Mouse (Mus musculus) myocyte (in vitro differentiated cells): Measurements from ENCODE around the gene Mrpl20.

Source experiments
- E2F4 ChIP-seq: IDR thresholded peaks from one replicate; pipeline ENCODE4 v1.6.1; 2011; ENCODE audit warnings: mild to moderate bottlenecking, control low read depth, moderate library complexity; ENCODE audit not compliant: insufficient read depth
- MAX ChIP-seq: IDR thresholded peaks from one replicate; pipeline ENCODE4 v1.6.1; 2011; ENCODE audit warnings: low read depth, mild to moderate bottlenecking, control low read depth
- MYOD1 ChIP-seq, 3 experiments: IDR thresholded peaks; one replicate each; pipeline ENCODE4 v1.6.1; 2011; ENCODE audit warnings: control low read depth in 2 of 3, low read depth in 2 of 3, mild to moderate bottlenecking in 2 of 3, moderate library complexity in 1 of 3; ENCODE audit not compliant: insufficient read length in 2 of 3, control insufficient read depth in 1 of 3
- POLR2A ChIP-seq: IDR thresholded peaks from one replicate; pipeline ENCODE4 v1.6.1; 2011; ENCODE audit warnings: low read depth, mild to moderate bottlenecking, control low read depth, moderate library complexity; ENCODE audit not compliant: insufficient read length
- POLR2AphosphoS2 ChIP-seq: IDR thresholded peaks from one replicate; pipeline ENCODE4 v1.6.1; 2011; ENCODE audit warnings: low read depth, control low read depth; ENCODE audit not compliant: insufficient read length
- REST ChIP-seq: IDR thresholded peaks from one replicate; pipeline ENCODE4 v1.6.1; 2011; ENCODE audit warnings: mild to moderate bottlenecking, control low read depth, moderate library complexity; ENCODE audit not compliant: insufficient read depth, insufficient read length
- SRF ChIP-seq: IDR thresholded peaks from one replicate; pipeline ENCODE4 v1.6.1; 2011; ENCODE audit warnings: low read depth; ENCODE audit not compliant: control insufficient read depth, insufficient read length
- TCF12 ChIP-seq: IDR thresholded peaks from one replicate; pipeline ENCODE4 v1.6.1; 2011; ENCODE audit warnings: mild to moderate bottlenecking, control low read depth; ENCODE audit not compliant: poor library complexity, insufficient read depth, severe bottlenecking
- TCF3 ChIP-seq: IDR thresholded peaks from one replicate; pipeline ENCODE4 v1.6.1; 2011; ENCODE audit warnings: low read depth, control low read depth; ENCODE audit not compliant: insufficient read length
- USF1 ChIP-seq: IDR thresholded peaks from one replicate; pipeline ENCODE4 v1.6.1; 2011; ENCODE audit warnings: low read depth, mild to moderate bottlenecking, control low read depth, moderate library complexity

DNA sequence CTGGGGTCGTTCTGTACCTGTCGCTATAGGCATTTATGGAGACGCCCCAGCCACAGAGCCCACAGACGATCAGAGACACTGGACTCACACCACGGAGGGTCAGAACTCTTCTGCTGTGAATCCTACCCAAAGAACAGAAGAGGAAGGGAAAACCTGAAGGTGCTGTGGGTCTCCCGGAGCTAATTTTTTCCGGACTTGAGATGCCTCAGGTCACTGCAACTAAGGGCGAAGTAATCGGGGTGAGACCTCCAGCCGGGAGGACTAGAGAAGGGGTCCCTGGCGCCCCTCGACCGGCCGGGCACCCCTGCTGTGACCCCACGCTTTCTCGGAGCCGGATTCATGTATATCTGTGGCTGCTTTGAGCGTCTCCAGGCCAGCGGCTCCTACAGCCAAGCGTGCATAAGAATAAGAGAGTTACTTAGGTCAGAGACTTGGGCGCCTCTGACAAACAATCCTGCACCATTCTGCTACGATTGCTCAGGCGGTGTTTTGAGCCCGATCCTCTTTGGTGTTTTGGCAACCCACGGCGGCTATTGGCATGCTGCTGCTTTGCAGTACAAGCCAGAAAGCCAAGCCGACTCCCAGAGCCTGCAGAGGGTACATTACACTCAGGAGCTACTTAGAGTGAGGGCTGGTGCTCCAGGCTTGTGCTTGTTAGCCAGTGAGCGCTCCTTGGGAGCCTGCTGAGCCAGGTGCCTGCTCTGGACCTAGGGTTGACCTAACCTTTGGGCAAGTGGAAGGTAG, 41.1 kb upstream of the Mrpl20 start:
- no peak for TF ChIP-seq TCF3
- TF ChIP-seq POLR2A: no peak
- TF ChIP-seq MYOD1 (IDR thresholded peaks at IDR 0.05; ENCODE audit: control insufficient read depth in 1 of 3, insufficient read length in 2 of 3, low read depth in 2 of 3): no peak
- no peak for TF ChIP-seq POLR2AphosphoS2
- TF ChIP-seq E2F4: no peak
- TF ChIP-seq USF1: no peak
- no peak for TF ChIP-seq REST
- no peak for TF ChIP-seq TCF12
- TF ChIP-seq SRF: no peak
- no peak for TF ChIP-seq MAX
